Comparison of ENCODE assay signal across 2 mouse cellular contexts in the genomic region with DNA sequence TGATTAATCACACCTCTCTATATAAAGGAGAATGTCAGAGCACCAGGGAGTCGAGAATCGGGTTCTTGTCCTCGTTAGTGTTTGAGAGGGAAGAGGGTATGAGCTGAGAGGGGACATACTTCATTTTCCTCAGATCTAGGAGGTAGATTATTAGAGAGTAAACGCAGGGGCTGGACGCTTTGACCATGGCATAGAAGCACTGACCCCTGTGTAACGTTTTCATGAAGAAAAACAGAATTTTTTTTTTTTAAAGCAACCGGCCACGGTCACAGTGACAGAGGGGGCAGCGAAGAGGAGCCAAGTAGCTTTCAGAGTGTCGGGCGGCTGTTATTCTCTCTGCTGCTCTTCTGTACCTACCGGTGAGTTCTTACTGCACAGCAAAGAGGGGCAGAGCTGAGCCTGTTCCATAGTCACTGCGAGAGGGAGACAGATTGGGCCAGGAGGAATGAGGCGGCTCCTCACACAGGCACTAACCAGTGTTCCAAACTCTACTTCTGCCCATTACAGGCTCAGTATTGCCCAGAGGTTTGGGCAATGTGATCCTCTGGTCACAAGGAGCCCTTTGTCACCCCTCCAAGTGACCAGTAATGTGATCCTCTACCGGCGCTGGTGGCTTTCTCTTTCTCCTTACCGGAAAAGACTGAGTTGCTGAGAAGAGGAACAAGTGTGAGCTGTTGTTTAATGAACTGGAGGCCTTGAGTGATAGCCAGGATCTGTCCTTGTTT.
TF ChIP-seq lines count a peak whose summit lies in the region.

No protein-coding gene starts in this region.

TF ChIP-seq in C2C12, 6 proteins besides CTCF, POLR2A, EP300 and RAD21:
- TF ChIP-seq CEBPB (IDR thresholded peaks at IDR 0.05; ENCODE audit: low read depth) (no peak), USF1 (IDR thresholded peaks at IDR 0.05; ENCODE audit: low read depth) (peak; percentile 12), FOSL1 (IDR thresholded peaks at IDR 0.05; ENCODE audit: insufficient read depth, low read length, poor library complexity, severe bottlenecking) (no peak), MYOD1 (IDR thresholded peaks at IDR 0.05; ENCODE audit: control insufficient read depth, insufficient read length, low read depth) (no peak), MAX (IDR thresholded peaks at IDR 0.05) (peak; percentile 37), MYOG (IDR thresholded peaks at IDR 0.05; ENCODE audit: control insufficient read depth, extremely low read depth, insufficient read length) (no peak)
TF ChIP-seq in C2C12: peak in this region for 2.

TF ChIP-seq in MEL, 35 proteins besides CTCF, POLR2A, EP300 and RAD21:
- TF ChIP-seq KAT2A (conservative IDR thresholded peaks at IDR 0.05; ENCODE audit: low read depth, low read length) (no peak), MXI1 (IDR thresholded peaks at IDR 0.05; ENCODE audit: low read depth, low read length) (no peak), E2F4 (IDR thresholded peaks at IDR 0.05; ENCODE audit: borderline replicate concordance, low read depth, low read length) (no peak), JUND (IDR thresholded peaks at IDR 0.05; ENCODE audit: low read depth, low read length) (0 out of 2 replicates have a peak, but pooled peaks have one; percentile 18), ZNF384 (IDR thresholded peaks at IDR 0.05; ENCODE audit: low read depth, low read length) (0 out of 2 replicates have a peak, but pooled peaks have one; percentile 35), GABPA (IDR thresholded peaks at IDR 0.05; ENCODE audit: low read depth, low read length) (no peak), POLR2AphosphoS2 (IDR thresholded peaks at IDR 0.05; ENCODE audit: low read length) (no peak; the same call in 1 of the 2 replicates), MEF2A (IDR thresholded peaks at IDR 0.05; ENCODE audit: extremely low read depth, insufficient replicate concordance, low read depth, low read length, poor library complexity, severe bottlenecking) (no peak), CHD2 (IDR thresholded peaks at IDR 0.05; ENCODE audit: low read length) (no peak), USF2 (IDR thresholded peaks at IDR 0.05; ENCODE audit: borderline replicate concordance in 1 of 2, insufficient read depth in 1 of 2, low read depth in 1 of 2, low read length in 2 of 2) (no peak), NRF1 (IDR thresholded peaks at IDR 0.05; ENCODE audit: insufficient read depth, low read depth, low read length, poor library complexity, severe bottlenecking) (no peak), MAX (IDR thresholded peaks at IDR 0.05; ENCODE audit: low read length) (no peak), TAL1 (IDR thresholded peaks at IDR 0.05; ENCODE audit: low read length) (no peak), ETS1 (IDR thresholded peaks at IDR 0.05; ENCODE audit: low read depth, low read length) (peak; percentile 9; the same call in 1 of the 2 replicates), BHLHE40 (IDR thresholded peaks at IDR 0.05; ENCODE audit: borderline replicate concordance, low read depth, low read length) (no peak), MYC (IDR thresholded peaks at IDR 0.05; ENCODE audit: low read depth, low read length) (no peak), ZMIZ1 (IDR thresholded peaks at IDR 0.05; ENCODE audit: low read depth, low read length) (peak; percentile 82), MYB (IDR thresholded peaks at IDR 0.05; ENCODE audit: low read depth, low read length) (0 out of 2 replicates have a peak, but pooled peaks have one; percentile 41), USF1 (IDR thresholded peaks at IDR 0.05; ENCODE audit: low read depth, low read length) (no peak), UBTF (IDR thresholded peaks at IDR 0.05; ENCODE audit: borderline replicate concordance, insufficient read depth, low read depth, low read length) (peak; percentile 70; the same call in 1 of the 2 replicates), MAFK (IDR thresholded peaks at IDR 0.05; ENCODE audit: borderline replicate concordance, low read depth, low read length) (no peak; the same call in 1 of the 2 replicates), CHD1 (IDR thresholded peaks at IDR 0.05; ENCODE audit: low read depth, low read length) (0 out of 2 replicates have a peak, but pooled peaks have one; percentile 46), SMC3 (IDR thresholded peaks at IDR 0.05; ENCODE audit: low read depth, low read length) (no peak), RCOR1 (IDR thresholded peaks at IDR 0.05; ENCODE audit: low read depth, low read length) (no peak), ZKSCAN1 (IDR thresholded peaks at IDR 0.05; ENCODE audit: low read depth, low read length) (no peak), ELF1 (IDR thresholded peaks at IDR 0.05; ENCODE audit: low read depth, low read length) (peak; percentile 6; the same call in 1 of the 2 replicates), TBP (IDR thresholded peaks at IDR 0.05; ENCODE audit: low read depth, low read length) (peak; percentile 86; the same call in 1 of the 2 replicates), HCFC1 (IDR thresholded peaks at IDR 0.05; ENCODE audit: low read depth, low read length) (peak; percentile 28; the same call in 1 of the 2 replicates), NELFE (IDR thresholded peaks at IDR 0.05; ENCODE audit: low read depth, low read length) (peak; percentile 60; the same call in 1 of the 2 replicates), SIN3A (IDR thresholded peaks at IDR 0.05; ENCODE audit: low read length) (peak; percentile 19; the same call in 1 of the 2 replicates), GATA1 (IDR thresholded peaks at IDR 0.05; ENCODE audit: low read depth, low read length) (peak; percentile 23), POLR2AphosphoS5 (IDR thresholded peaks at IDR 0.05; ENCODE audit: borderline replicate concordance, low read depth, low read length) (no peak), MAZ (IDR thresholded peaks at IDR 0.05; ENCODE audit: low read depth, low read length) (0 out of 2 replicates have a peak, but pooled peaks have one; percentile 45), TCF12 (IDR thresholded peaks at IDR 0.05; ENCODE audit: low read depth, low read length) (peak; percentile 33; the same call in 1 of the 2 replicates), ZC3H11A (IDR thresholded peaks at IDR 0.05; ENCODE audit: low read depth, low read length) (no peak)
TF ChIP-seq in MEL: peak in this region for 15.
